Mouse (Mus musculus): ENCODE data around the gene Selenbp1. TPM values are rescaled to one million over a fixed set of nuclear protein-coding genes. Genes with fewer than 3 reads are reported as not detected.
"Not testable (repeated sequence)": the region's sequence is repeated elsewhere in the genome, so short reads cannot be mapped to it uniquely, and the experiment has no call there.

The Selenbp1 gene
- total and polyA plus RNA-seq, 3 experiments: 109 to 365 TPM; not detected in 1

GRCm38 (mm10) chr3:94931427-94932082 lies 1.3 kb upstream of the Selenbp1 start:
- H3K79me2 ChIP-seq (ENCODE audit: control insufficient read depth, insufficient read depth, low read length, poor library complexity); H3K9me3 ChIP-seq (replicated peaks; ENCODE audit: insufficient read depth, low read length); H3K27me3 ChIP-seq (ENCODE audit: control insufficient read depth in 1 of 2, insufficient read depth in 2 of 2, low read length in 2 of 2): not testable (repeated sequence)
- peak; percentile 21; the same call in 1 of the 2 replicates for TF ChIP-seq HCFC1 (IDR thresholded peaks at IDR 0.05; ENCODE audit: low read depth, low read length)
- 0 out of 2 replicates have a peak, but pooled peaks have one; percentile 3 for TF ChIP-seq SMC3 (IDR thresholded peaks at IDR 0.05; ENCODE audit: low read depth, low read length)
- peak; percentile 71 for TF ChIP-seq SIN3A (IDR thresholded peaks at IDR 0.05; ENCODE audit: low read length)
- TF ChIP-seq MAX (IDR thresholded peaks at IDR 0.05; ENCODE audit: low read length): peak; percentile 95
- TF ChIP-seq BHLHE40 (IDR thresholded peaks at IDR 0.05; ENCODE audit: borderline replicate concordance, low read depth, low read length): peak; percentile 98
- 0 out of 2 replicates have a peak, but pooled peaks have one; percentile 5 for TF ChIP-seq MAFK (IDR thresholded peaks at IDR 0.05; ENCODE audit: borderline replicate concordance, low read depth, low read length)
- peak in 1 of 2 experiments; percentile 61; a peak in 2 of 4 replicates for TF ChIP-seq POLR2A (IDR thresholded peaks at IDR 0.05; ENCODE audit: control insufficient read depth in 1 of 2, insufficient read depth in 1 of 2, low read depth in 1 of 2, low read length in 2 of 2, poor library complexity in 1 of 2)
- TF ChIP-seq USF2 (IDR thresholded peaks at IDR 0.05; ENCODE audit: borderline replicate concordance in 1 of 2, insufficient read depth in 1 of 2, low read depth in 1 of 2, low read length in 2 of 2): peak; percentile 76 to 92
- TF ChIP-seq EP300 (IDR thresholded peaks at IDR 0.05; ENCODE audit: low read depth in 1 of 2, low read length in 2 of 2): peak; percentile 55 to 74; a peak in 3 of 4 replicates
- TF ChIP-seq TCF12 (IDR thresholded peaks at IDR 0.05; ENCODE audit: low read depth, low read length): peak; percentile 78
- TF ChIP-seq MYC (IDR thresholded peaks at IDR 0.05; ENCODE audit: low read depth, low read length): peak; percentile 91
- TF ChIP-seq TBP (IDR thresholded peaks at IDR 0.05; ENCODE audit: low read depth, low read length): peak; percentile 68; the same call in 1 of the 2 replicates
- peak; percentile 89 for TF ChIP-seq MXI1 (IDR thresholded peaks at IDR 0.05; ENCODE audit: low read depth, low read length)
- TF ChIP-seq RCOR1 (IDR thresholded peaks at IDR 0.05; ENCODE audit: low read depth, low read length): 0 out of 2 replicates have a peak, but pooled peaks have one; percentile 48
- TF ChIP-seq TAL1 (IDR thresholded peaks at IDR 0.05; ENCODE audit: low read length): peak; percentile 40
- peak; percentile 78 for TF ChIP-seq GATA1 (IDR thresholded peaks at IDR 0.05; ENCODE audit: low read depth, low read length)
- peak; percentile 96 for TF ChIP-seq USF1 (IDR thresholded peaks at IDR 0.05; ENCODE audit: low read depth, low read length)
- TF ChIP-seq ETS1 (IDR thresholded peaks at IDR 0.05; ENCODE audit: low read depth, low read length): peak; percentile 83
- H3K27ac ChIP-seq (ENCODE audit: control insufficient read depth, low read depth, low read length): peak overlapping the region; percentile 90
- peak overlapping the region; percentile 59 for H3K9ac ChIP-seq (ENCODE audit: control insufficient read depth, low read depth, low read length, poor library complexity, severe bottlenecking)
- peak; percentile 94 for DNase-seq (ENCODE audit: low read depth, low spot score)
- H3K4me3 ChIP-seq (ENCODE audit: control insufficient read depth in 1 of 2, insufficient read depth in 1 of 2, low read depth in 2 of 2, low read length in 2 of 2): peak overlapping the region; percentile 15 to 33; a peak in 3 of 4 replicates
- H3K4me1 ChIP-seq (ENCODE audit: control insufficient read depth in 1 of 2, insufficient read depth in 2 of 2, low read length in 2 of 2): peaks cover 12 to 45% of the 10 kb centered on the region in 2 experiments
- H3K36me3 ChIP-seq (ENCODE audit: control insufficient read depth in 1 of 2, insufficient read depth in 2 of 2, low read length in 2 of 2): peaks cover 0 to 18% of the 10 kb centered on the region in 2 experiments; a peak in 2 of 4 replicates

- Histone ChIP-seq H3K27ac (ENCODE audit: control insufficient read depth, low read depth, low read length) (peak overlapping the region; percentile 90), H3K36me3 (ENCODE audit: control insufficient read depth in 1 of 2, insufficient read depth in 2 of 2, low read length in 2 of 2) (peaks cover 0 to 12% of the 10 kb centered on the region in 2 experiments; a peak in 2 of 4 replicates), H3K4me3 (ENCODE audit: control insufficient read depth in 1 of 2, insufficient read depth in 1 of 2, low read depth in 2 of 2, low read length in 2 of 2) (peak overlapping the region; percentile 3 to 47), H3K4me1 (ENCODE audit: control insufficient read depth in 1 of 2, insufficient read depth in 2 of 2, low read length in 2 of 2) (peaks cover 12 to 39% of the 10 kb centered on the region in 2 experiments), H3K9ac (ENCODE audit: control insufficient read depth, low read depth, low read length, poor library complexity, severe bottlenecking) (peak overlapping the region; percentile 8)
- H3K79me2 ChIP-seq (ENCODE audit: control insufficient read depth, insufficient read depth, low read length, poor library complexity); H3K27me3 ChIP-seq (ENCODE audit: control insufficient read depth in 1 of 2, insufficient read depth in 2 of 2, low read length in 2 of 2); H3K9me3 ChIP-seq (replicated peaks; ENCODE audit: insufficient read depth, low read length); DNase-seq (ENCODE audit: low read depth, low spot score): not testable (repeated sequence)
- TF ChIP-seq MAZ (IDR thresholded peaks at IDR 0.05; ENCODE audit: low read depth, low read length): 0 out of 2 replicates have a peak, but pooled peaks have one; percentile 31
- TF ChIP-seq USF1 (IDR thresholded peaks at IDR 0.05; ENCODE audit: low read depth, low read length): 0 out of 2 replicates have a peak, but pooled peaks have one; percentile 2
Observed at GRCm38 (mm10) chr3:94932279-94932678, 577 bp upstream of the Selenbp1 start.

GRCm38 (mm10) chr3:94933604-94934003 lies 748 bp downstream of the Selenbp1 start:
- not testable (repeated sequence) for H3K27me3 ChIP-seq (ENCODE audit: control insufficient read depth in 1 of 2, insufficient read depth in 2 of 2, low read length in 2 of 2); H3K9me3 ChIP-seq (replicated peaks; ENCODE audit: insufficient read depth, low read length); H3K79me2 ChIP-seq (ENCODE audit: control insufficient read depth, insufficient read depth, low read length, poor library complexity); DNase-seq (ENCODE audit: low read depth, low spot score)
- peak overlapping the region; percentile 57 to 65 for H3K4me3 ChIP-seq (ENCODE audit: control insufficient read depth in 1 of 2, insufficient read depth in 1 of 2, low read depth in 2 of 2, low read length in 2 of 2)
- H3K4me1 ChIP-seq (ENCODE audit: control insufficient read depth in 1 of 2, insufficient read depth in 2 of 2, low read length in 2 of 2): peaks cover 12 to 34% of the 10 kb centered on the region in 2 experiments
- peaks cover 2 to 12% of the 10 kb centered on the region in 2 experiments; a peak in 3 of 4 replicates for H3K36me3 ChIP-seq (ENCODE audit: control insufficient read depth in 1 of 2, insufficient read depth in 2 of 2, low read length in 2 of 2)
- peak overlapping the region; percentile 46 for H3K9ac ChIP-seq (ENCODE audit: control insufficient read depth, low read depth, low read length, poor library complexity, severe bottlenecking)
- H3K27ac ChIP-seq (ENCODE audit: control insufficient read depth, low read depth, low read length): peak overlapping the region; percentile 76

All from MEL (cell line).